Comparison of ENCODE assay signal across 10 mouse cellular contexts in genomic region chr5:125705379-125705778, GRCm38 (mm10).
DNase-seq lines count a peak whose midpoint lies in the region; ATAC-seq and TF ChIP-seq lines count a peak whose summit lies in the region.
"Had no signal": no experiment of that assay in that cellular context is flagged by ENCODE, and none has a peak within 500 bp of the region (broad histone marks: within the 10 kb centered on the region; RNA-seq: fewer than 3 reads in every experiment).

No protein-coding gene starts in this region.

- H3K9me3 ChIP-seq in midbrain, postnatal 0 days (ENCODE audit: low read length): no peaks in the 10 kb centered on the region
- no peaks in the 10 kb centered on the region for H3K9me3 ChIP-seq in embryonic facial prominence, embryonic 10.5 days

- no peak overlapping the region for H3K4me3 ChIP-seq in midbrain, postnatal 0 days (ENCODE audit: low read depth, low read length)
- H3K4me3 ChIP-seq in gastrocnemius, adult 2 months: no peak overlapping the region
- H3K4me3 ChIP-seq in embryonic facial prominence, embryonic 10.5 days: no peak overlapping the region

- no peak overlapping the region for H3K9ac ChIP-seq in midbrain, postnatal 0 days (replicated peaks; ENCODE audit: low read length, poor library complexity, severe bottlenecking)

- H3K36me3 ChIP-seq in midbrain, postnatal 0 days (ENCODE audit: insufficient read depth, low read length): no peaks in the 10 kb centered on the region
- H3K36me3 ChIP-seq in embryonic facial prominence, embryonic 10.5 days (replicated peaks): no peaks in the 10 kb centered on the region

- peak overlapping the region; percentile 32; the same call in 1 of the 2 replicates for H3K27ac ChIP-seq in midbrain, postnatal 0 days (ENCODE audit: low read depth, low read length)
- H3K27ac ChIP-seq in gastrocnemius, adult 2 months: no peak overlapping the region
- no peak overlapping the region for H3K27ac ChIP-seq in embryonic facial prominence, embryonic 10.5 days (replicated peaks)

- WGBS in midbrain, postnatal 0 days: 29% methylated on average over 8 of the region's 8 CpGs
- WGBS in embryonic facial prominence, embryonic 10.5 days: 78% methylated on average over 8 of the region's 8 CpGs

- TF ChIP-seq CTCF in midbrain, postnatal 0 days (IDR thresholded peaks at IDR 0.05): no peak
- no peak for TF ChIP-seq CTCF in gastrocnemius, adult 2 months (IDR thresholded peaks at IDR 0.05)

- DNase-seq in cerebellum, adult 18-20 months: peak; percentile 8 to 25
- no peak for DNase-seq in cerebellum, adult 8-10 months
- peak; percentile 18 to 54 for DNase-seq in cerebellum, postnatal 10 days
- DNase-seq in layer of hippocampus, postnatal 25 days (ENCODE audit: extremely low spot score in 1 of 2, low spot score in 1 of 2): peak; percentile 42 to 47
- DNase-seq in midbrain, postnatal 0 days (ENCODE audit: low spot score): peak; percentile 63
- no peak for DNase-seq in urinary bladder, postnatal 4 days (ENCODE audit: low spot score in 2 of 2)
- DNase-seq in gastrocnemius, adult 2 months: no peak
- DNase-seq in embryonic facial prominence, embryonic 10.5 days (ENCODE audit: low spot score): no peak
- DNase-seq: adrenal gland, postnatal 14 days; heart, postnatal 10 days had no signal

- H3K4me2 ChIP-seq in midbrain, postnatal 0 days (ENCODE audit: low read depth, low read length, poor library complexity, severe bottlenecking): no peak overlapping the region

- ATAC-seq in midbrain, postnatal 0 days (ENCODE audit: low FRiP score): no peak

- peaks cover 9% of the 10 kb centered on the region; the same call in 1 of the 2 replicates for H3K4me1 ChIP-seq in midbrain, postnatal 0 days (ENCODE audit: insufficient read depth, low read length)
- H3K4me1 ChIP-seq in embryonic facial prominence, embryonic 10.5 days: no peaks in the 10 kb centered on the region

- intact Hi-C loops in gastrocnemius, adult 2 months (cut with DNase I): no loop called here

- no peaks in the 10 kb centered on the region for H3K27me3 ChIP-seq in midbrain, postnatal 0 days (ENCODE audit: insufficient read depth, low read length)
- no peaks in the 10 kb centered on the region for H3K27me3 ChIP-seq in embryonic facial prominence, embryonic 10.5 days (replicated peaks; ENCODE audit: low read depth, poor library complexity, severe bottlenecking)

Comparison
In these comparisons a context has a peak if more than half of its experiments do, and no peak if none do; other contexts are left out.
1. DNase-seq: peak in cerebellum, adult 18-20 months (2 of 2), cerebellum, postnatal 10 days (2 of 2), layer of hippocampus, postnatal 25 days (2 of 2) and midbrain, postnatal 0 days (single experiment); none in cerebellum, adult 8-10 months (single experiment), urinary bladder, postnatal 4 days (0 of 2), gastrocnemius, adult 2 months (single experiment) and embryonic facial prominence, embryonic 10.5 days (single experiment).